Mouse (Mus musculus): ENCODE results near the gene 2210016L21Rik. TPM values are rescaled to one million over a fixed set of nuclear protein-coding genes. Genes with fewer than 3 reads are reported as not detected.
"Not testable (repeated sequence)": the region's sequence is repeated elsewhere in the genome, so short reads cannot be mapped to it uniquely, and the experiment has no call there.

2210016L21Rik gene
- polyA plus RNA-seq, 1 experiment, result 13.7 TPM

DNA sequence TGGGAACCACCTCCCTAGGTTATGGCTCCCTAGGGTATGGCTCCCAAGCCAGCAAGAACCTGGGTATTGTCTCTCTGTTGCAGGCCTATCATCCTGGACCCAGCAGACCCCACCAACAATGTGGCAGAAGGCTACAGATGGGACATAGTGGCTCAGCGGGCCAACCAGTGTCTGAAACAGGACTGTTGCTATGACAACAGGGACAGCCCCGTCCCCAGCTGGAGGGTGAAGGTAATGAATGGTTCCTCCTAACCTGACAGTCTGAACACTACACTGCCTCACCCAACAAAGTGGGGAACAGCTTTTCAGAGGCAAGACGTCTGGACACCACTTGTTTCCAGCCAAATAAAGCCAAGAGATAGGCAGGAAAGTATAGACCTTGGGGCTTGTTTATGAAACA lies 6.1 kb upstream of the 2210016L21Rik start:
- no peak for DNase-seq (ENCODE audit: low read depth, low spot score)
- WGBS, result 49% methylated on average over 3 of the region's 3 CpGs

DNA sequence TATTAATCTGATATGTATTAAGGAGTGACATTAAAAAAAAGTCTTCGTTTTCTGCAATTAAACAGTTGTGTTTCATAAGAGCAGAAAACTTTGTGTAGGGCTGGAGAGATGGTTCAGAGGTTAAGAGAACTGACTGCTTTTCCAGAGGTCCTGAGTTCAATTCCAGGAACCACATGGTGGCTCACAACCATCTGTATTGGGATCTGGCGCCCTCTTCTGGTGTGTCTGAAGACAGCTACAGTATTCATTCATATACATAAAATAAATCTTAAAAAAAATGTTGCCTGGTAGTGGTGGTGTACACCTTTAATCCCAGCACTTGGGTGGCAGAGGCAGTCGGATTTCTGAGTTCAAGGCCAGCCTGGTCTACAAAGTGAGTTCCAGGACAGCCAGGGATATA lies 820 bp upstream of the 2210016L21Rik start:
- 45% methylated on average over 3 of the region's 3 CpGs for WGBS
- not testable (repeated sequence) for DNase-seq (ENCODE audit: low read depth, low spot score)

DNA sequence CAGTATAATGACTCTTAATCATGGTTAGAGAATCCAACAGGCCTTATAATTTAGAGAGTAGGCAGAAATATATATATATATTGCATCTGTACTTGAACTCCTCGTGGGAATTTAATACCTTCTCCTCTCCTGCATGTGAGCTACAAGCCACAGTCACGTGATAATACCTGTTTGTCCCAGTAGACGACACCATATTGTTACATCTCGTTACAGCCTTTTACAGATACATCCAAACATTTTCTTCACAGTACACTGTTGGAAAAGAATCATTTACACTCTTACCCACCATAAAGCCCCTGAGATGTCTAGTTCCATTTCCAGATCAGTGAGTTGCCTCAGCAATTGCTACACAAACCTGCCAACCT lies 790 bp downstream of the 2210016L21Rik start:
- WGBS, result 17% methylated on average over 4 of the region's 4 CpGs

DNA sequence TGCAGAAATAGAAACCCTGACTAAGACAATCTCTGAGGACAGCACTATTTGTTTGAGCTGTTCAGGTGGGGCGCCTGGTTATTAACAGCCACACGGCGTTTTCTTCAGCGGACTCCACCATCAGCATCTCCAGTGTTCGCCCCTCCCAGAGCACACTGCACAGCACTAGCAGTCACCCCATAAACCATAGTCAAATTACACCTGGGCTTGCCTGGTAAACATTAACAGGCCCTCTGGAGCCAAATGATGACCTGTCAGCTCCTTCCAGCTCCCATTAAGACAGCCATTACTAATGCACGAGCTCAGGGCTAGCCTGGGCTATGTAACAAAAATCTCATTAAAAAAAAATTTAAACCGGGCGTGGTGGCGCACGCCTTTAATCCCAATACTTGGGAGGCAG lies 3.1 kb downstream of the 2210016L21Rik start:
- no peak for DNase-seq (ENCODE audit: low read depth, low spot score)
- WGBS, result 61% methylated on average over 10 of the region's 10 CpGs

More for the DNA sequence above, 790 bp downstream of the 2210016L21Rik start:
- no peak for DNase-seq (ENCODE audit: low read depth, low spot score)

DNA sequence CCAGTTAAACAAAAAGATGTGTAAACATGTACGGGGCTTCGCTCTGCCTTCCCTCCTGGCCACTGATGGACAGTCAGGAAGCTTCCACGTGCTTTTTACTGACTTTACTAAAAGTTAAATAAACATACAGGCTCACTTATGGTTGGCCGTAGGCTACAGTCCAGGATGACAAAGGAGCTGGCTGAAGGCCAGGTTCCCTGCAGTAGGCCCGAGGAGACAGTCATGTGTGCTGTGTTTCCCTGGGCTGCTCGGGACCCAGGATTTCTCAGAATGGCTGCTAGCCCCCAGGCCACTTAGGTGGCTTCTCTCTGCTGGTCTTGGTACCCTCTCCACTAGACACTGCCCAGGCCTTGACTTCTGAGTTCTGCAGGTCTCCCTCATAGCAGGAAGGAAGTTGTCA lies 6.9 kb downstream of the 2210016L21Rik start:
- 5% methylated on average over 6 of the region's 6 CpGs for WGBS
- no peak for DNase-seq (ENCODE audit: low read depth, low spot score)

DNA sequence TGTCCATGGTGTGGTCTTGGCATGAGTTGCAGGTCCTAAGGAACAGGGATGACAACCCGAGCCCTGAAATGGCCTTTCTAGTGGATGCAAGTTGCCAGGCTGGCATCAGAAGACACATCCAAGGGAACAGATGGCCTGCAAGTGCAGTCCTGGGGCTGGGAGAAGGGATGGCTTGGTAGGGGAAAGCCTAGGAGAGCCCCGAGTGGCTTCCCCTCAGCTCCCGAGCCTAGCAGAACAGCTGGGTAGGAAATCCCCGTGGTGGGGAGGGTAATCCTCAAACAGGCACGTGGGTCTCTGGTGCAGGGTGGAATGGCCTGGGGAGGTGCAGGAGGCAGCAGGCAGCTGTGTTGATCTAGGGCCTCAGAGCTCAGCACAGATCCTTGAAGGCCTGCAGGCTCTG lies 7.4 kb downstream of the 2210016L21Rik start:
- 31% methylated on average over 5 of the region's 5 CpGs for WGBS
- no peak for DNase-seq (ENCODE audit: low read depth, low spot score)

DNA sequence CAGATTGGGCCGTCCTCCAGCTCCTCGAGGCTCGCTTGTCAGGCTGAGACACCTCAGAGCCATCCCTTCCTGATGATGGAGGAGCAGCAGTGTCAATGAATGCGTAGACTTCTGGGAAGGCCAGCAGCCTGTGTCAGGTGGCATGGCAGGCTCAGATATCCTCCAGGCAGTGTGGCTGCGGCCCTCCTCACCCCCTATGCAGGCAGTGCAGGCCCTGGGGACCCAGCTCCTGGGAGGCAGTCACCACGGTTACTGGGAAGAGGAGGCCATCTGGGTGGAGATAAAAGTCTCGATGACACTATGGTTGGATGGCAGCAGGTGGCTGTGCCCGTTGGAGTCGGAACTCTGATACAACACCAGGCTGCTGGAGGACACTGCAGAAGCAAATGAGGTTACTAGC lies 7.9 kb downstream of the 2210016L21Rik start:
- no peak for DNase-seq (ENCODE audit: low read depth, low spot score)
- 86% methylated on average over 9 of the region's 9 CpGs for WGBS

DNA sequence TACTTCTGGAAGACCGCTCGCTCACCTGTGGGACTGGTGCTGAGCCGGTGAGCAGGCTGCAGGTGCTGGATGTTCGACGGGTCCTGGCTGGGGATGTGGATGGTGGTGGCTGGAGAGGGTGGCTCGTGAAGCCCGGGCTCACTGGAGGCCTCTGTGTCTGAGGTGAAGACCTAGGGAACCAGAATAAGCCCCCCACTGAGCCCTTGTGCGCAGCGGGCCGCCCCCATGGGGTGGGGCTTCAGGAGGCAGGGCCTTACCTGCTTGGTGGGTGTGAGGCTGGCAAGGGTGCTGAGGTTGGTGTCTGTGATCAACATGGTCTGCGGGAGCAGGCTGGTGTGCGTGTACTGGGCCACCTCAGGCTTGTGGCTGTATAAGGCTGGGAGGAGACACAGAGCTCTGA lies 8.7 kb downstream of the 2210016L21Rik start:
- 81% methylated on average over 12 of the region's 12 CpGs for WGBS

DNA sequence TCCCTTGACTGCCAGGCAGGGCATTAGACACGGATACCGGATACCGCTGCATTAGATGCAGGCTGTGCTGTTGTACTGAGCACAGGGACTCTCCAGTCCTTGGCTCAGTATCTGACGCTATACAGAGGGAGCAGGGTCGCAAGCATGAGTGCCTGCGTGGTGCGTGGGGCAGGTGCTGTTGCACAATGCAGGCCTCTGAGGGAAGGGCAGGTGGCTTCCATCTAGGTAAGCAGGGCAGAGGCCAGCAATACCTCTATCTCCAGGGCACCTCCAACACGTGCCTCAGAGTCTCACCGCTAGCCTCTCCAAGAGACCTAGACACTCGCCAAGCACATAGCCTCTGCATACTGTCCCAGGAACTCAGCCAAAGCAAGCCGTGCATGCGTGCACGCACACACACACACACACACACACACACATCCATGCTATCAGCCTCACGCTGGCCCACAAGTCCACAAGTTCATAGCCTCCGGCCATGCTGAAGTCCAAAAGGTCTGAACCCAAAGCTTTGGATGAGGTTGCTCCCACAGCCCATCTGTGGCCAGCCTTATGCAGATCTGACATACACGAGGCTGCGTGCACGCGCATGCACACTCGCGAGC lies 9.4 kb downstream of the 2210016L21Rik start:
- WGBS, result 79% methylated on average over 21 of the region's 21 CpGs
- no peak for DNase-seq (ENCODE audit: low read depth, low spot score)

More for the DNA sequence above, 8.7 kb downstream of the 2210016L21Rik start:
- no peak for DNase-seq (ENCODE audit: low read depth, low spot score)

DNA sequence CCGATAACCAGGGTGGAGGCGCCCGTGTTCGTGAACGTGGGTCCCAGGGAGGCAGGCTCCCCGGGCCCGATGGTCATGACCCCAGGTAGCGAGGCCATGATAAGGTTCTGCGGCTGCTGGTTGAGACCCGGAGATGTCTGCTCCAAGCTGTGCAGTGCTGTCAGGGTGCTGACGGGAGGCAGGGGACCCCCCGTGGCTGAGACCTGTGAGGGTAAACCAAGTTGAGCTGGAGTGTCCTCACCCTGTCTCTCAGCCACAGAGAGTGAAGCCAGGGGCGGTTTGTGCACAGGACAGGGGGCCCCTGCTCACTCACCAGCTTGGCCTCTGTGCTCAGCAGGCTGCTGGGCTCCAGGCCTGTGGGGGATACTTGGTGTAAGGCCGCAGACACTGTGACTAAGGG lies 11.4 kb downstream of the 2210016L21Rik start:
- 91% methylated on average over 14 of the region's 14 CpGs for WGBS
- no peak for DNase-seq (ENCODE audit: low read depth, low spot score)

DNA sequence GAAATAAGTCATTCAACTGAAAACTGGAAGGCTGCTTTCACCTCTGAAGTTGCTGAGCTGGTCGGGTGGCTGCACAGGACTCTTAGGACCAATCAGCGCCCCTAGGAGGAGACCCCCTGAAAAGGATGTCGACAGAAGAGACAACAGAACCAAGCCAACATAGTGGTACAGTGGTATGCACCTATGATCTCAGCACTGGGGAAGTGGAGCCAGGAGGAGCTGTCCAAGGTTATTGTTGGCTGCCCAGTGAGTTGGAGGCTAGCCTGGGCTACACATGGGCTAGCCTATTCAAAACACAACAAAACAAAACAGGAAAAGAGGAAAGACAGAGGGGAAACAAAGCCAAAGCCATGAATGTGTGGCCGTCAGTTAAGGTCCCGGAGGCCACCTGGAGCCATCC lies 16.1 kb downstream of the 2210016L21Rik start:
- 91% methylated on average over 5 of the region's 5 CpGs for WGBS
- DNase-seq (ENCODE audit: low read depth, low spot score), result no peak

DNA sequence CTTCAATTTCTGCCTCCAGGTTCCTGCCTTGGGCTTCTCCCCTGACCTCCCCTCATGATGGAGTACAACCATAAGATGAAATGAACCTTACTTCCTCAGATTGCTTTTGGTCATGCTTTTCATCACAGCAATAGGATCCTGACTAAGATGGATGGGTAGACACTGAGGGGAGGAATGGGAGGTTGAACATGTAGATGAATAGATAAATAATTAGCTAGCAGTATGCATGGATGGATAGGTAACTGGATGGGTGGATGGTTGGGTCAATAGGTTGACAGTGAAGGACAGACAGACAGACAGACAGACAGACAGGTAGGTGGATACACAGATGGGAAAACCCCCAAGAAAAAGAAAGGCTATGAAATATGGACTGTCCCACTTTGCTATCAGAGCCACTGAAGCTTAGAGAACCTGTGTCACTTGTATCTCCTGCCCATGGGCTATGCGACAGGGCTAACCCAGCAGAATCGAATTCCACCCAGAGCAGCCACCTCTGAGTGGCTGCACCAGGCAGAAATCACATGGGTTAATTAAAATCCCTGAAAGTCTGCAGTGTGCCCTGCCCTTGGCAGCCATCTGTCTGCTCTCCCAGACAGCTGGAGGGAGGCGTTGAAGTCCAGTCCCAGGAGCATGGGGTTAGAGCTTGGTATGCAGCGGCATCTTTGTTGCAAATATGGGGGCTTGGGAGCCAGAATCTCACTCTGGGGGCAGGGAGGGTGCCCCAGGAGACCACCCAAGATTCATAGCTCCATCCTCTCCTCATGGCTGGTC lies 19.8 kb downstream of the 2210016L21Rik start:
- no peak for DNase-seq (ENCODE audit: low read depth, low spot score)
- 50% methylated on average over 4 of the region's 4 CpGs for WGBS

DNA sequence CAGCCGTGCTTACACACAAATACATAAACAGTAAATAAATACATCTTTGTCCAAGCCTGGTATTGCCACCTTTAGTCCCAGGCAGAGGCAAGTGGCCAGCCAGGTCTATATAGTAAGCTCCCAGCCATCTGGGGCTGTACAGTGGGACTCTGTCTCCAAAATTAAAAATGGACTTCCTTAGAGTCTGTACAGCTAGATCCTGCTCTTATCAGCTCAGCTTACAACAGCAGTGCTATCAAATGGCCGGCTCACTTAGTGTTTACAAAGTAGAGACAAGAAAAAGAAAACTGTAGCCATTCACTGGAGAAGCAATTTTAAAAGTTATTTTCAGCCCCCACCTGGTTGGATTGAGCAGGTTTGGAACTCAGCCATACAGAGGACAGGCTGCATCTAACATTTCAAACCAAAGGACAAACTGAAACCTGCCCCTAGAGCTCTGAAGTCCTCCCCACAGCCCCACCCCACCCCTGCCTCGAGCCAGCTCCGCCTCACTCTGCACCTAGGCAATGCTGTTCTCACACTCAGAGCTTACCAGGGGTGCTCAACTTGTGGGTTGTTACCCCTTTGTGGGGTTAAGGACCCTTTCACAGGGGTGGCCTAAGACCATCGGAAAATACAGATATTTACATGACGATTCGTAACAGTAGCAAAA lies 22.5 kb downstream of the 2210016L21Rik start:
- no peak for DNase-seq (ENCODE audit: low read depth, low spot score)
- WGBS, result 20% methylated on average over 7 of the region's 7 CpGs

DNA sequence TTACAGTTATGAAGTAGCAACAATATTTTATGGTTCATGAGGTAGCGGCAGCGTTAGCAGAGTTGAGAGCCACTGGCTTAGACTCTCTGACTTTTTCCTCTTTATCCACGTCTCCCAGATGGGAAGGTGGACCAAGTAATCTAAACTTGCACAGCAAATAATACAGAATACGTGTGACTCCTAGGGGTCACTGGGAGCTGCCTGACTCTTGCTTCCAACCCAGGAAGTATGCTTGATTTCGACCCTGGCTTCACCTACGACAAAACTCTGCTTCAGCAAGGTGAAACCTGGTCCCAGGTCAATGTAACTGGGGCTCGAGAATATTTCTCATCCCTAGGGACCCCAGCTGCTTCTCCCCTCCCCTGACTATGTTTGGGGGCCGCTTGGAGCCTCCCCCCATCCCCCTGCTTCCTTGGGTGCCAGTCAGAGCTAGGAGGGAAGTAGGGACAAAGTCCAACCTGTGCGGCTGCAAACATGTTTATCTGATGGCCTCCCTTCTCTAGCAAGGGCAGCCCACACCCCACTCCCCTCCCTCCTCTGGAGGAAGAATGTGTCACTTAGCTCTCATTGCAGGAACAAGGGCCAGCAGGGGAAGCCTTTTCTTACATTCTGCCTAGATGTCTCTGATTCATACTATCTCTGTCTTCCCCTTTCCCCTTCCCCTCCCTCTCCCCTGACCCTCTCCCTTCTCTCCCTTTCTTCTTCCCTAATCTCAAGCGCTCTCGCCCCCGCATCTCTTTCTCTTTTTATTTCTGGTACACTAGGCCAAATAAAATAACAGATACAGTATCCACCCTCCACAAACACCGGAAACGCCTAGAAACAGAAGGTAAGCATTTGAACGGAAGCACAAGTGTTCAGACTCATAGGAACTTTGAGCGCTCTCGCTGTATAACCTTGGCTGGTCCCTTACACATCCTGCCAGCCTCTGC lies 23.3 kb downstream of the 2210016L21Rik start:
- no peak for DNase-seq (ENCODE audit: low read depth, low spot score)
- WGBS, result 19% methylated on average over 17 of the region's 17 CpGs

DNA sequence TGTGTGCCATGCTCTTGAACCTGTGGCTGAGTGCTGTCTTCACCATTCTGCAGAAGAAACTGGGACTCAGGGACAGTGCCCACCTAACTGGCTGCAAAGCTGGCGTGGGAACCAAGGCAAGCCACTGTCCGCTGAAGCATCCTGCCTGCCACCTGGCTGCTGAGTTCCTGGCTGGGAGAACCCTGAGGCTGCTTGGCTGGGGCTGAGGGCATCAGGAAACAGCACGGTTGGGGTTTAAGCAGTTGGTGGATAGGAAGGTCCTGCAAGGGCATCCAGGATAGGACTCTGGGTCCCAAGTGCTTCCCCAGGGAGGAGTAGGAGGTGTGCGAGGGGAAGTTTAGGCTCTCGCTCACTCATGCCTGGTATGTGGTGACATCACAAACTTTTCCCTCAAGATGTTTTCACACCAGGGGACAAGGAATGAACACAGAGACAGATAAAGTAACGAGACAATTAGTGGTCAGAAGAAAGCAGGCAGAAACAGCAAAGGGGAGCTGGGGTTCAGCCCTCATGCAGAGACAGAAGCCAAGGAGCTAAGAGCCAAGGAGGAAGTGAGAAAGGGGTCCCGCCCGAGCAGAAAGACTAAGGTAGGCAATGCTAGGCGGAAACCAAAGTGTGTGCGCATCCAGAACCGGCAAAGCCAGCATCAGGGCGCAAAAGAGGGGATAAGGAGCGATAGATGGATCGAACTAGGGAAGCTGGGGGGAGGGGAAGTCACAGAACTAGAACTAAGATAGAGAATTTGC lies 25.7 kb downstream of the 2210016L21Rik start:
- 16% methylated on average over 14 of the region's 14 CpGs for WGBS
- DNase-seq (ENCODE audit: low read depth, low spot score), result no peak

DNA sequence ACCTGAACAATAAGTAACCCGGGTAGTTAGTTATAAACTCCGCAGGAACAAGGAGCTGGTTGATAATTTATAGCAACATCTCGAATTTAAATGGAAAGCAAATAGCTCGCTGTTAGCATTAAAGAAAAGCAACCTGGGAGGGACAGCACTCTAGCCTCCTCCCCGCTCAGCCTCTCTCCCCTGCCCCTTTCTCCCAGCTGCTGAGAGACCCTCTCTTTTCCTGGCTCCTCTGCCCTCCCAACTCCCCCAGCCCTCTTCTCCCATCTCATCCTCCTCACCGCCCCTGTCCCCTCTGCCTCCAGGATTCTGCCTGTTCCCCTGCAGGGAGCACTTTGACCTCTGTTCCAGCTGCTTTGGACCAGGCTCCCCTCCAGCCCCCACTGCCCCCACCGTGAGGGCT lies 26.7 kb downstream of the 2210016L21Rik start:
- no peak for DNase-seq (ENCODE audit: low read depth, low spot score)
- 14% methylated on average over 7 of the region's 7 CpGs for WGBS

DNA sequence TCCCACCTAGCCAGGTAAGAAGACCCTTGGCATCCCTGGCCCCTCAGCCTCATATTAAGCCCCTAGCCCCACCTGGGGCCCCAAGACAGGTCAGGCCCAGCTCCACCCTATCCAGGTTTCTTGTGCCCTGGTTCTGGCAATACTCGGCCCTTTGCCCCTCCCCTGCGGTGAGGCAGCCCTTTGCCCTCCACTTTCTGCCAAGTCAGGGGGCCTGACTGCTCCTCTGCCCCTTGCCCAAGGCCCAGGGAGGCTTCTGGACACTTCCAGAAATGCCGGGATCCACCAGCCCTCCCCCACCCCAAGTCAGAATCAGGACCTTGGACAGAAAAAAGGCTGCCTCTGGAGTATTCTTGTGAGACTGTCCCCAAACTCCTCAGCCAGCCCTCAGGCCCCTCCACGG lies 27.1 kb downstream of the 2210016L21Rik start:
- DNase-seq (ENCODE audit: low read depth, low spot score), result no peak
- WGBS, result 7% methylated on average over 4 of the region's 4 CpGs

DNA sequence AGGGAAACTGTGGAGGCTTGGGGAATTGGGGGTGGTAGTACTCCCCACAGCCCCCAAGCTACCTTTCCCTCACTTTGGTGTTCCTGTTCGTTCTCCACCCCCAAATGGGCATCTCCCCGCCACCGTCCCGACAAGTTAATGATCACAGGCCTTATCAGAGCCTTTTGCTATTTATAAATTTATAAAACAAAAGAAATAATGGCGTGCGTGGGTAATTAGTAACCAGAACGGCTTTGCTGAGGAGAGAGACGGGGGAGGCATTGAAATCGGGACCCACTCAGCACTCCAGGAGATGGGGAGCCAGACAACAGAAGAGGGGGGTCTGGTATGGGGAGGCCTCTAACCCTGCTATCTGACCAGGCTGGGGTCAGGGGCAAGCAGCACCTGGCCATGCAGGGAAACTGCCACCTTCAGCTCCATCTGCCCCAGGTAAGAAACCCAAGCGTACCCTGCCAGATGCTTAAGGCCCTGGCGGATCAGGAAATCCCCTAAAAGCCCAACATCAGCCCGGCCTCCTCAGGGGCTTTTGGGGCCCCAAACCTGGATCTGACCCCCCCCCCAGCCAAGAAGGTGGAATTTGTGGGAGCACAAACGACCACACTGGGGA lies 27.8 kb downstream of the 2210016L21Rik start:
- WGBS, result 24% methylated on average over 13 of the region's 13 CpGs
- DNase-seq (ENCODE audit: low read depth, low spot score), result no peak

DNA sequence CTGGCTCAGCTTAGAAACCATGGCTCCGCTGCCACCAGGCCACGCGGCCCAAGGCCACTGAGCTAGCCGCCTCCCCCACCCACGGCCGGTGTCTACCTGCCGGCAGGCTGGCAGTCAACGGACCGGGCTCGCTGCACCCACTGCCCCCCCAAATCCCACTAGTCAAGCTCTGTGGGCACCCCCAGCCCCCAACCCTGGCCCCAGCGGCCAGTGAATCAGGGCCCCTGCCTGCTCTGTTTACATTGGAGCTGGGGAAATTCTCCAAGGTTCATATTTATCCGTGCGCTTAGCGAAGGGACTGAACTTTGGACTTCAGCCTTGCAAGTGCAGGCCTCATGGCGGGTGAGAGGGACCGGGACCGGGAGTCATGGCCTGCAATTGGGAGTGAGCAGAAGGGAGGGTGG lies 28.9 kb downstream of the 2210016L21Rik start, which contains the start of gene Hnf1a:
Gene Hnf1a (minus strand): TSS at position 271 of the 404 bp plus-strand sequence.
- no peak for DNase-seq (ENCODE audit: low read depth, low spot score)
- 27% methylated on average over 17 of the region's 17 CpGs for WGBS
